Mouse (Mus musculus) olfactory bulb, adult 2 months (tissue): ENCODE results near the gene Bcat1.

ENCODE experiments used
- CTCF ChIP-seq: fragments of 200-500 bp; IDR thresholded peaks from 2 replicates; pipeline ENCODE4 v1.5.1; 2012; ENCODE audit warnings: low read depth, mild to moderate bottlenecking, low read length, moderate library complexity; ENCODE audit not compliant: insufficient read depth
- POLR2A ChIP-seq: fragments of 200-500 bp; IDR thresholded peaks from 2 replicates; pipeline ENCODE4 v1.6.1; 2012; ENCODE audit warnings: mild to moderate bottlenecking, low read depth, low read length, moderate library complexity; ENCODE audit not compliant: insufficient read depth

DNA sequence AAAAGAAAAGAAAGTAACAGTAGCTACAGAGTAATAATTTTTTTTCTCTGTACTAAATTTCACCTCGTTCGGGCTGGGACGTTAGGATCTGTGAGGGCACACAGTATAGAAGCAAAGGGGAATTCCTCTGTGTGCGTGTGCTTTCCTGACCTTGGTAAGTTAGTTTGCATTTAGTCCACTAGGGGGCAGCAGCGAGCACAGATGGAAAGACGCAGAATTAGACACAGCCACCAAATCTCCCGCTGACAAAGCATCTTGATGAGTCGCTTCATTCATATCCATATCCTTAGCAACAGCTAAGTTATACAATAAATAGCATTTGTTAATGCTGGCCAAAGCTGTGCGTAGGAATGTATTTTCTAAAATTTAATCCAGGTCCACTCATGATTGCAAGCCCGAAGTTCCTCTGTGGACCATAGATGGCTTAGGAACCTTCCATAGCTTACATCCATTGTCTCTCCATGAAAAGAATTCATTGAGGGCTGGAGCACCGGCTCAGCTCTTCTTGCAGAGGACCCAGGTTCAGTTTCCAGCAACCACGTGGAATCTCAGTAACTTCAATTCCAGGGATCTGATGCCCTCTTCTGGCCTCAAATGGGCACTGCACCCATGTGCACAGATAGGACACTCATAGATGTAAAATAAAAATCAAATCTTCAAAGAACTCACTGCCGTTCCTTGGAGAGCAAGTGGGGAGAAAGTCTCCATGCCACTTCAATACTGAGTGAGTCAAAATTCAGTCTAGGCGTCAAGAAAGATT, 52.8 kb downstream of the Bcat1 start:
- TF ChIP-seq CTCF (no peak), POLR2A (no peak)
